19 mouse cellular contexts compared by ENCODE assay signal in the genomic region with DNA sequence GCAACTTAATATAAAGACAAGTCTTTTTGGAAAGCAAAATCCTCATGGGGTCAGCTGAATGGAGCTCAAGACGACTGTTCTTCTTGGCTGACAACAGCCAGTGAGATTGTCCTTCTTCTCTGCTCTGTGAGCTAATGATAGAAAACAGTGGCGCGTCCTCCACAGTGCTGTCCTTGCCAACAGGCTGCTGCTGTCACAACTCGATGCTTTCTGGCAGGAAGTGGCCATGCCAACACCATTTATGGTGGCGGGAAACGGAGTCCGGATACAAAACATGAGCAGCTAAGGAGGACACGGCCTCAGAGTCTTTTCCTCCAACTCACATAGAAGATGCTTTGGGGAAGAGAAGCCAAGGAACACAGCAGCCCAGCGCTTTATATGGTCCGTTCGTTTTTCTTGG.
A peak's percentile ranks its signal among the peaks of the same experiment; 100 is the strongest.
DNase-seq lines count a peak whose midpoint lies in the region; ATAC-seq and TF ChIP-seq lines count a peak whose summit lies in the region.
"Had no signal": no experiment of that assay in that cellular context is flagged by ENCODE, and none has a peak within 500 bp of the region (broad histone marks: within the 10 kb centered on the region; RNA-seq: fewer than 3 reads in every experiment).

No protein-coding gene starts in this region.

- ATAC-seq in kidney, embryonic 14.5 days (ENCODE audit: low FRiP score, low TSS enrichment) = no peak
- ATAC-seq: intestine, postnatal 0 days had no signal

- no peaks in the 10 kb centered on the region for H3K36me3 ChIP-seq in kidney, embryonic 14.5 days (ENCODE audit: control insufficient read depth, insufficient read depth, low read length)
- H3K36me3 ChIP-seq: limb, embryonic 13.5 days had no signal

- H3K9me3 ChIP-seq in kidney, embryonic 14.5 days (ENCODE audit: control insufficient read depth, low read length) = no peaks in the 10 kb centered on the region
- H3K9me3 ChIP-seq: limb, embryonic 13.5 days had no signal

- DNase-seq in frontal cortex, postnatal 36 days (ENCODE audit: low spot score in 2 of 2) = peak; percentile 10 to 11
- no peak for DNase-seq in frontal cortex, postnatal 10 days (ENCODE audit: low spot score in 2 of 2)
- peak; percentile 8 to 34 for DNase-seq in lung, postnatal 4 days
- no peak for DNase-seq in lung, adult 2 months
- DNase-seq in heart, adult 9 months (ENCODE audit: low spot score in 2 of 2) = peak; percentile 10 to 22
- DNase-seq in heart, postnatal 36 days = peak; percentile 16 to 20
- DNase-seq: adrenal gland, adult 8-10 months; B cell, adult 2 months; cerebellum, adult 8-10 months; embryo, embryonic 11 days; lung, postnatal 14 days; thymus, postnatal 4 days had no signal

- intact Hi-C loops in heart, postnatal 36 days (cut with DNase I) = no loop called here

- H3K27ac ChIP-seq in kidney, embryonic 14.5 days (ENCODE audit: low read depth, low read length) = no peak overlapping the region
- H3K27ac ChIP-seq: hindbrain, embryonic 14.5 days; kidney, postnatal 0 days; left cerebral cortex, adult 2 months; limb, embryonic 13.5 days; liver, embryonic 14.5 days had no signal

- no peaks in the 10 kb centered on the region for H3K4me1 ChIP-seq in lung, adult 2 months (ENCODE audit: control insufficient read depth, insufficient read depth, low read length)
- 0 out of 2 replicates have a peak, but pooled peaks cover 9% of the 10 kb centered on the region for H3K4me1 ChIP-seq in kidney, embryonic 14.5 days (ENCODE audit: control insufficient read depth, insufficient read depth, low read length)
- H3K4me1 ChIP-seq: limb, embryonic 13.5 days had no signal

- H3K4me3 ChIP-seq in lung, adult 2 months (replicated peaks; ENCODE audit: extremely low read depth, low read depth, low read length) = no peak overlapping the region
- H3K4me3 ChIP-seq in kidney, embryonic 14.5 days (ENCODE audit: low read length) = no peak overlapping the region
- H3K4me3 ChIP-seq: left cerebral cortex, adult 2 months; limb, embryonic 13.5 days had no signal

- no peaks in the 10 kb centered on the region for H3K27me3 ChIP-seq in kidney, embryonic 14.5 days (ENCODE audit: control insufficient read depth, insufficient read depth, low read length)
- H3K27me3 ChIP-seq: limb, embryonic 13.5 days had no signal

- H3K9ac ChIP-seq in kidney, embryonic 14.5 days (ENCODE audit: low read depth, low read length) = no peak overlapping the region
- H3K9ac ChIP-seq: hindbrain, embryonic 14.5 days; limb, embryonic 13.5 days; liver, embryonic 14.5 days had no signal

- 78% methylated on average over 11 of the region's 11 CpGs for WGBS in lung, adult 2 months
- WGBS in kidney, embryonic 14.5 days = 91% methylated on average over 11 of the region's 11 CpGs

- no peak for TF ChIP-seq POLR2A in lung, adult 2 months (IDR thresholded peaks at IDR 0.05; ENCODE audit: borderline replicate concordance, extremely low read depth, low read depth, low read length)

- no peak for TF ChIP-seq CTCF in lung, adult 2 months (IDR thresholded peaks at IDR 0.05; ENCODE audit: insufficient read depth, low read length)

- H3K4me2 ChIP-seq in kidney, embryonic 14.5 days (replicated peaks; ENCODE audit: low read depth, low read length) = no peak overlapping the region
- H3K4me2 ChIP-seq: hindbrain, embryonic 14.5 days; limb, embryonic 13.5 days had no signal

Comparison
In these comparisons a context has a peak if more than half of its experiments do, and no peak if none do; other contexts are left out.
1. DNase-seq: peak in frontal cortex, postnatal 36 days (2 of 2), lung, postnatal 4 days (2 of 2), heart, adult 9 months (2 of 2) and heart, postnatal 36 days (2 of 2); none in frontal cortex, postnatal 10 days (0 of 2) and lung, adult 2 months (single experiment).